Mouse (Mus musculus): ENCODE measurements at regions not wholly inside any gene's neighbourhood (a gene's known extent, or its start where the extent isn't known, plus 50 kb on each side); places are given as distances from the start of the nearest gene placed in this dataset.

DNA sequence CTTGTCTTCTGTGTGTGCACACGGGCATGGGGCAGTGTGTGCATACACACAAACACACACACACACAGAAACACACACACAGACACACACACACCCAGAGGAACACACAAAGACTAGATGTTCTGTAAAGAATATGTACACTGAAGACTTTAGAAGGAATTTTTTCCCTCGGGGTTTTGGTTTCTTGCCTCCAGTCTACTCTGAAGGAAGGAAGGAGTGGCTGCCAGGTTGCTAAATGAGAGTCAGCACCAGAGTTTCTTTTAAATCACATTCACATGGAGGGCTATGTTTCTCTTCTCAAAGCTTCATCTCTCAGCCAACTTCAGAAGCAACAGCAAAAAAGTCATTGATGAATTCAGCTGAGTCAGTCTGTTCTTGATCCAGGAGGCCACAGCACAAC lies 61.8 kb upstream of the Irf2bp2 start:
- H3K4me3 ChIP-seq (ENCODE audit: low read depth, low read length), result no peak overlapping the region
- H3K9me3 ChIP-seq (replicated peaks; ENCODE audit: control insufficient read depth, insufficient read depth, low read length, poor library complexity, severe bottlenecking), result no peaks in the 10 kb centered on the region
- no peak overlapping the region for H3K27ac ChIP-seq (ENCODE audit: insufficient read depth, low read length)
- H3K9ac ChIP-seq (ENCODE audit: low read depth, poor library complexity, severe bottlenecking), result no peak overlapping the region
- TF ChIP-seq EP300 (IDR thresholded peaks at IDR 0.05; ENCODE audit: insufficient read depth, low read depth, low read length) (no peak), CTCF (IDR thresholded peaks at IDR 0.05; ENCODE audit: low read depth, low read length) (no peak), POLR2A (IDR thresholded peaks at IDR 0.05; ENCODE audit: insufficient read depth, low read length) (no peak)
- H3K4me1 ChIP-seq (ENCODE audit: control insufficient read depth, insufficient read depth, low read length), result no peaks in the 10 kb centered on the region
- no peaks in the 10 kb centered on the region for H3K36me3 ChIP-seq (ENCODE audit: control insufficient read depth, insufficient read depth, low read length, poor library complexity, severe bottlenecking)
- H3K27me3 ChIP-seq (ENCODE audit: control insufficient read depth, insufficient read depth, low read length, poor library complexity, severe bottlenecking), result no peaks in the 10 kb centered on the region

DNA sequence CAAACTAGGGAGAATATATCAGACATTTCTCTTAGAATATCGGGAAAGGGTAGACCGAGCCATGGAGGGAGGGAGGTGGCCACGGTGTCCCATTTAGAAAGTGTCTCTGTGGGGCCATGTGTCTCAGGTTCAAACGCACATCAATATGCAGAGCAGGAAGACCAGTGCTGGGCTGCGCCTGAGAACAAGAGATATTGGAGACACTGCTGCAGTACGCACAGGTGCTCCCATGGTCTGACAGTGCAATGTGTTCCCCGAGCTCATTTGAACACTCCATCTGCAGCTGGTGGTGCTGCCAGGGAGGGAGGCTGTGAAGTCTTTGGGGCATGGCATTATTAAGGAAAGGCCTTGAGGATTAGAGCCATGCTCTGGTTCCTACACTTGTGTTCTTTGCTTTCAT lies 60.6 kb upstream of the Irf2bp2 start:
- H3K4me3 ChIP-seq (ENCODE audit: low read depth, low read length), result no peak overlapping the region
- no peaks in the 10 kb centered on the region for H3K36me3 ChIP-seq (ENCODE audit: control insufficient read depth, insufficient read depth, low read length, poor library complexity, severe bottlenecking)
- no peak overlapping the region for H3K9ac ChIP-seq (ENCODE audit: low read depth, poor library complexity, severe bottlenecking)
- H3K27me3 ChIP-seq (ENCODE audit: control insufficient read depth, insufficient read depth, low read length, poor library complexity, severe bottlenecking), result no peaks in the 10 kb centered on the region
- no peaks in the 10 kb centered on the region for H3K4me1 ChIP-seq (ENCODE audit: control insufficient read depth, insufficient read depth, low read length)
- no peak overlapping the region for H3K27ac ChIP-seq (ENCODE audit: insufficient read depth, low read length)
- TF ChIP-seq CTCF (IDR thresholded peaks at IDR 0.05; ENCODE audit: low read depth, low read length) (no peak), POLR2A (IDR thresholded peaks at IDR 0.05; ENCODE audit: insufficient read depth, low read length) (no peak), EP300 (IDR thresholded peaks at IDR 0.05; ENCODE audit: insufficient read depth, low read depth, low read length) (no peak)
- no peaks in the 10 kb centered on the region for H3K9me3 ChIP-seq (replicated peaks; ENCODE audit: control insufficient read depth, insufficient read depth, low read length, poor library complexity, severe bottlenecking)

DNA sequence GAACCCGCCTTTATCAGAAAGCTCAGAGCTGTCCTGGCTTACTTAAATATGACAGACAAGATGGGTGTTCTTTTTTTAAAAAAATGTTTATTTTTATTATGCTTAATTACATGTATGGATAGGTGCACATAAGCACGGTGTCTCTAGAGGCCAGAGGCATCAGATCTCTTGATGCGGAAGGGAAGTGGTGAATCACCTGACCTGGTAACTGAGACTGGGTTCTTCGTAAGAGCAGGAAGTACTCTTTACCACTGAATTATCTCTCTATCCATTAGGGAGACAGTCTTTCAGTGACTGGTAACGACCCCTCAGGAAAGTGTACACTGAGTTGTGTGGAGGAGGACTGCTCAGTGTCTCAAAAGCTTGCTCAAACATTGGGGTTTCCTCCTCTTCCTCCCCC lies 58.4 kb upstream of the Irf2bp2 start:
- TF ChIP-seq EP300 (IDR thresholded peaks at IDR 0.05; ENCODE audit: insufficient read depth, low read depth, low read length) (no peak), POLR2A (IDR thresholded peaks at IDR 0.05; ENCODE audit: insufficient read depth, low read length) (no peak), CTCF (IDR thresholded peaks at IDR 0.05; ENCODE audit: low read depth, low read length) (no peak)
- Histone ChIP-seq H3K9ac (ENCODE audit: low read depth, poor library complexity, severe bottlenecking) (no peak overlapping the region), H3K27ac (ENCODE audit: insufficient read depth, low read length) (no peak overlapping the region), H3K27me3 (ENCODE audit: control insufficient read depth, insufficient read depth, low read length, poor library complexity, severe bottlenecking) (no peaks in the 10 kb centered on the region), H3K9me3 (replicated peaks; ENCODE audit: control insufficient read depth, insufficient read depth, low read length, poor library complexity, severe bottlenecking) (no peaks in the 10 kb centered on the region), H3K4me1 (ENCODE audit: control insufficient read depth, insufficient read depth, low read length) (no peaks in the 10 kb centered on the region), H3K4me3 (ENCODE audit: low read depth, low read length) (no peak overlapping the region), H3K36me3 (ENCODE audit: control insufficient read depth, insufficient read depth, low read length, poor library complexity, severe bottlenecking) (no peaks in the 10 kb centered on the region)

DNA sequence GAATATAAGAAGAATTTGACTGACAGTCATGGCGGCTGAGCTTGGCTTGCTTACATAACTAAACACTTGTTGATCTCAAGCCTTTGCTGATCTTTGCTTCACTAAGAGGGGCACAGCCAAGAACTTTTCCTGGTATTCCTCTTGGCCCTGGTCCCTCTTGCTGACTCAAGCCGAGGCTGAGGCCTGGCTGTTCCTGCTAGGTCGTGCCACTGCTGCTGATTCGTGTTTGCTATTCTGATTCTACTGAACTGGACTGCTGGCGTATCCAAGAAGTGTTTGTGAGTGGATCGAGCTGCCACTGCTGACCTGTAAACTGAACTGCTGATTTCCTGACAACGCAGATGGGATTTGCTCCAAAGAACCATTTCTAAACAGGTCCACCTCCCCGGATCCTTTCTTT lies 57.2 kb upstream of the Irf2bp2 start:
- no peak overlapping the region for H3K27ac ChIP-seq (ENCODE audit: insufficient read depth, low read length)
- H3K27me3 ChIP-seq (ENCODE audit: control insufficient read depth, insufficient read depth, low read length, poor library complexity, severe bottlenecking), result no peaks in the 10 kb centered on the region
- no peak overlapping the region for H3K4me3 ChIP-seq (ENCODE audit: low read depth, low read length)
- H3K9ac ChIP-seq (ENCODE audit: low read depth, poor library complexity, severe bottlenecking), result no peak overlapping the region
- no peaks in the 10 kb centered on the region for H3K9me3 ChIP-seq (replicated peaks; ENCODE audit: control insufficient read depth, insufficient read depth, low read length, poor library complexity, severe bottlenecking)
- TF ChIP-seq EP300 (IDR thresholded peaks at IDR 0.05; ENCODE audit: insufficient read depth, low read depth, low read length), result no peak
- no peak for TF ChIP-seq POLR2A (IDR thresholded peaks at IDR 0.05; ENCODE audit: insufficient read depth, low read length)
- TF ChIP-seq CTCF (IDR thresholded peaks at IDR 0.05; ENCODE audit: low read depth, low read length), result no peak
- H3K36me3 ChIP-seq (ENCODE audit: control insufficient read depth, insufficient read depth, low read length, poor library complexity, severe bottlenecking), result no peaks in the 10 kb centered on the region
- no peaks in the 10 kb centered on the region for H3K4me1 ChIP-seq (ENCODE audit: control insufficient read depth, insufficient read depth, low read length)

DNA sequence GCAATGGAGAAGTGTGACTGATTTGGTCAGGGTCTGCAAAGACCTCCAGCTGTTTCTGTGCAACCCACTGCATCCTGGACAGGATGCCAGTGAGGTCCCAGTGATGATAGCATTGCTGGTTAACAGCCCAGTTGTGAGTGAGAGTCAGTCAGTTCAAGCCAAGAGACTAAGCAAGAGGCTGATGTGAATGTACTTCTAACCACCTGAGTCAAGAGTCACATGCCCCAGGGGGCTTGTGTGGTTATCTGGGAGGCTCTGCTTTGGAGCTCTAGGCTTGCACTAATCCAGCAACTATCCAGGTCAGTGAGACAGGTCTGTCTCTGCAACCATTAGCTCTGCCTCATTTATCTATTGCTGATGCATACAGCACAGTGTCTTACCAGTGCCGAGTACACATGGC lies 55.5 kb upstream of the Irf2bp2 start:
- no peaks in the 10 kb centered on the region for H3K27me3 ChIP-seq (ENCODE audit: control insufficient read depth, insufficient read depth, low read length, poor library complexity, severe bottlenecking)
- TF ChIP-seq POLR2A (IDR thresholded peaks at IDR 0.05; ENCODE audit: insufficient read depth, low read length), result no peak
- TF ChIP-seq CTCF (IDR thresholded peaks at IDR 0.05; ENCODE audit: low read depth, low read length), result no peak
- no peaks in the 10 kb centered on the region for H3K36me3 ChIP-seq (ENCODE audit: control insufficient read depth, insufficient read depth, low read length, poor library complexity, severe bottlenecking)
- no peaks in the 10 kb centered on the region for H3K9me3 ChIP-seq (replicated peaks; ENCODE audit: control insufficient read depth, insufficient read depth, low read length, poor library complexity, severe bottlenecking)
- H3K4me3 ChIP-seq (ENCODE audit: low read depth, low read length), result no peak overlapping the region
- H3K4me1 ChIP-seq (ENCODE audit: control insufficient read depth, insufficient read depth, low read length), result no peaks in the 10 kb centered on the region
- no peak overlapping the region for H3K27ac ChIP-seq (ENCODE audit: insufficient read depth, low read length)
- H3K9ac ChIP-seq (ENCODE audit: low read depth, poor library complexity, severe bottlenecking), result no peak overlapping the region

DNA sequence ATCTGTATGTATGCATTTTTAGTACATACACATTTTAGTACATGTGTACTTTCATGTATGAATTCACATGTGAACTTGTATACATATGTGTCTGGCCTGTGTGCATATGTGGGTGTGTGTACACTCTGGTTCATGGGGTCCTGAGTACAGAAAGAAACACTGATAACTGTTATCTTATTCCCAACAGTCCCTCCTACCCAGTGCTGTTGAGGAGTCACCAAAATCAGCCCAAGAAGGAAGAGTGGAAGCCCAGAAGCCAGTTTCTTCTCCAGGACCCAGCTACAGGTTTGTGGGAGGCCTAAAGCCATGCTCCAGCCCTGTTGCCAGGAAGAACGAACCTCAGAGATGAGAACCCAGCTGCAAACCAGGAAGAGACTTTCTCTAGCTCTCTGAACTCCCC lies 53.6 kb upstream of the Irf2bp2 start:
- Histone ChIP-seq H3K4me1 (ENCODE audit: control insufficient read depth, insufficient read depth, low read length) (no peaks in the 10 kb centered on the region), H3K9me3 (replicated peaks; ENCODE audit: control insufficient read depth, insufficient read depth, low read length, poor library complexity, severe bottlenecking) (no peaks in the 10 kb centered on the region), H3K36me3 (ENCODE audit: control insufficient read depth, insufficient read depth, low read length, poor library complexity, severe bottlenecking) (no peaks in the 10 kb centered on the region), H3K4me3 (ENCODE audit: low read depth, low read length) (no peak overlapping the region), H3K9ac (ENCODE audit: low read depth, poor library complexity, severe bottlenecking) (no peak overlapping the region), H3K27me3 (ENCODE audit: control insufficient read depth, insufficient read depth, low read length, poor library complexity, severe bottlenecking) (no peaks in the 10 kb centered on the region), H3K27ac (ENCODE audit: insufficient read depth, low read length) (no peak overlapping the region)
- no peak for TF ChIP-seq CTCF (IDR thresholded peaks at IDR 0.05; ENCODE audit: low read depth, low read length)
- TF ChIP-seq POLR2A (IDR thresholded peaks at IDR 0.05; ENCODE audit: insufficient read depth, low read length), result no peak
- no peak for TF ChIP-seq EP300 (IDR thresholded peaks at IDR 0.05; ENCODE audit: insufficient read depth, low read depth, low read length)
